Mouse (Mus musculus): ENCODE data around the gene Pip5kl1. TPM values are rescaled to one million over a fixed set of nuclear protein-coding genes. Genes with fewer than 3 reads are reported as not detected.

Gene Pip5kl1
- polyA plus RNA-seq, 2 experiments: 0.43 to 1.9 TPM

- Histone ChIP-seq H3K27ac (replicated peaks; ENCODE audit: low read depth, low read length) (peak overlapping the region; percentile 43; the same call in 1 of the 2 replicates), H3K9ac (ENCODE audit: low read depth, low read length, severe bottlenecking) (no peak overlapping the region), H3K27me3 (ENCODE audit: control insufficient read depth, insufficient read depth, low read length) (no peaks in the 10 kb centered on the region), H3K36me3 (ENCODE audit: control insufficient read depth, insufficient read depth, low read length) (peaks cover 4% of the 10 kb centered on the region), H3K4me3 (replicated peaks; ENCODE audit: low read length) (no peak overlapping the region), H3K9me3 (ENCODE audit: control insufficient read depth, low read length) (no peaks in the 10 kb centered on the region), H3K4me2 (replicated peaks; ENCODE audit: low read depth, low read length, severe bottlenecking) (no peak overlapping the region), H3K4me1 (ENCODE audit: control insufficient read depth, insufficient read depth, low read length) (peaks cover 66% of the 10 kb centered on the region)
- 76% methylated on average over 5 of the region's 5 CpGs for WGBS
- no peak for ATAC-seq (ENCODE audit: low FRiP score, low read depth)
- no peak for DNase-seq (ENCODE audit: low spot score)
- TF ChIP-seq POLR2A (IDR thresholded peaks at IDR 0.05; ENCODE audit: borderline replicate concordance, extremely low read depth, insufficient read depth, insufficient read length): no peak
Observed at GRCm38 (mm10) chr2:32624111-32624748, 49.6 kb downstream of the Pip5kl1 start.

GRCm38 (mm10) chr2:32625212-32625872 is 50.7 kb downstream of the Pip5kl1 start:
- DNase-seq (ENCODE audit: low spot score): no peak
- no peaks in the 10 kb centered on the region for H3K9me3 ChIP-seq (ENCODE audit: control insufficient read depth, low read length)
- peak overlapping the region; percentile 63 for H3K27ac ChIP-seq (replicated peaks; ENCODE audit: low read depth, low read length)
- H3K9ac ChIP-seq (ENCODE audit: low read depth, low read length, severe bottlenecking): peak overlapping the region; percentile 46
- H3K4me3 ChIP-seq (replicated peaks; ENCODE audit: low read length): peak overlapping the region; percentile 23
- peaks cover 59% of the 10 kb centered on the region for H3K4me1 ChIP-seq (ENCODE audit: control insufficient read depth, insufficient read depth, low read length)
- peak overlapping the region; percentile 55 for H3K4me2 ChIP-seq (replicated peaks; ENCODE audit: low read depth, low read length, severe bottlenecking)
- peak; percentile 31; the same call in 1 of the 2 replicates for ATAC-seq (ENCODE audit: low FRiP score, low read depth)
- no peak for TF ChIP-seq POLR2A (IDR thresholded peaks at IDR 0.05; ENCODE audit: borderline replicate concordance, extremely low read depth, insufficient read depth, insufficient read length)
- no peaks in the 10 kb centered on the region for H3K36me3 ChIP-seq (ENCODE audit: control insufficient read depth, insufficient read depth, low read length)
- no peaks in the 10 kb centered on the region for H3K27me3 ChIP-seq (ENCODE audit: control insufficient read depth, insufficient read depth, low read length)
- 2% methylated on average over 13 of the region's 13 CpGs for WGBS

- H3K27me3 ChIP-seq (ENCODE audit: control insufficient read depth, insufficient read depth, low read length): no peaks in the 10 kb centered on the region
- peak overlapping the region; percentile 23 for H3K4me3 ChIP-seq (replicated peaks; ENCODE audit: low read length)
- 27% methylated on average over 5 of the region's 5 CpGs for WGBS
- no peaks in the 10 kb centered on the region for H3K9me3 ChIP-seq (ENCODE audit: control insufficient read depth, low read length)
- peak overlapping the region; percentile 46; the same call in 1 of the 2 replicates for H3K9ac ChIP-seq (ENCODE audit: low read depth, low read length, severe bottlenecking)
- peak overlapping the region; percentile 55 for H3K4me2 ChIP-seq (replicated peaks; ENCODE audit: low read depth, low read length, severe bottlenecking)
- ATAC-seq (ENCODE audit: low FRiP score, low read depth): peak; percentile 38; the same call in 1 of the 2 replicates
- DNase-seq (ENCODE audit: low spot score): no peak
- H3K4me1 ChIP-seq (ENCODE audit: control insufficient read depth, insufficient read depth, low read length): peaks cover 53% of the 10 kb centered on the region
- no peak for TF ChIP-seq POLR2A (IDR thresholded peaks at IDR 0.05; ENCODE audit: borderline replicate concordance, extremely low read depth, insufficient read depth, insufficient read length)
- no peaks in the 10 kb centered on the region for H3K36me3 ChIP-seq (ENCODE audit: control insufficient read depth, insufficient read depth, low read length)
- H3K27ac ChIP-seq (replicated peaks; ENCODE audit: low read depth, low read length): peak overlapping the region; percentile 63; the same call in 1 of the 2 replicates
Observed at GRCm38 (mm10) chr2:32625873-32626694, 51.5 kb downstream of the Pip5kl1 start.

- H3K4me3 ChIP-seq (replicated peaks; ENCODE audit: low read length): no peak overlapping the region
- H3K9ac ChIP-seq (ENCODE audit: low read depth, low read length, severe bottlenecking): no peak overlapping the region
- no peak for TF ChIP-seq POLR2A (IDR thresholded peaks at IDR 0.05; ENCODE audit: borderline replicate concordance, extremely low read depth, insufficient read depth, insufficient read length)
- ATAC-seq (ENCODE audit: low FRiP score, low read depth): no peak
- no peak overlapping the region for H3K4me2 ChIP-seq (replicated peaks; ENCODE audit: low read depth, low read length, severe bottlenecking)
- 53% methylated on average over 20 of the region's 20 CpGs for WGBS
- no peak overlapping the region for H3K27ac ChIP-seq (replicated peaks; ENCODE audit: low read depth, low read length)
- no peak for DNase-seq (ENCODE audit: low spot score)
- peaks cover 43% of the 10 kb centered on the region for H3K4me1 ChIP-seq (ENCODE audit: control insufficient read depth, insufficient read depth, low read length)
- H3K36me3 ChIP-seq (ENCODE audit: control insufficient read depth, insufficient read depth, low read length): no peaks in the 10 kb centered on the region
- H3K27me3 ChIP-seq (ENCODE audit: control insufficient read depth, insufficient read depth, low read length): no peaks in the 10 kb centered on the region
- H3K9me3 ChIP-seq (ENCODE audit: control insufficient read depth, low read length): no peaks in the 10 kb centered on the region
Observed at GRCm38 (mm10) chr2:32627266-32628043, 52.9 kb downstream of the Pip5kl1 start.
